Mouse (Mus musculus) kidney, postnatal 25 days (tissue): ENCODE data around the gene Med10.

ENCODE experiments used
- DNase-seq, 2 experiments: peaks; one replicate each; pipeline ENCODE4 v3.0.0; 2021; ENCODE audit warnings: mixed read lengths in 2 of 2

Gene Med10

DNA sequence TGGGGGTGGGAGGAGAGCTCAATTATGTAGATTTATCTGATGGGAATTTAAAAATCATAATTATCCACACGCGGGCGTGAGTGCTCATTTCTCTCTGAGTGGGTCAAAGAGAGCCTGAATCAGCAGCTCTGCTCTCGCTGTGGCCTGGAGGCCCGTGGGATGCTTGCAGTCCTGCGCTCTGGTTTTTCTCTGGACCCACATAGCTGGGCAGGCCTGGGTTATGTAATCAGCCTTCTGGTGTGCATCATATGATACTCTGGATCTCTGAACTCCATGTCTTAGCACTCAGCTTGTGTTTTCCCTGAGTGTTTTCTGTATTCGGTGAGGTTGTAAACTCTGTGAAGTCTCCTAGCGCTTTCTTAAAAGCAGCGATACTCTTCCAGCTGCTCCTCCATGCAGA is 30.4 kb downstream of the Med10 start:
- no peak for DNase-seq

DNA sequence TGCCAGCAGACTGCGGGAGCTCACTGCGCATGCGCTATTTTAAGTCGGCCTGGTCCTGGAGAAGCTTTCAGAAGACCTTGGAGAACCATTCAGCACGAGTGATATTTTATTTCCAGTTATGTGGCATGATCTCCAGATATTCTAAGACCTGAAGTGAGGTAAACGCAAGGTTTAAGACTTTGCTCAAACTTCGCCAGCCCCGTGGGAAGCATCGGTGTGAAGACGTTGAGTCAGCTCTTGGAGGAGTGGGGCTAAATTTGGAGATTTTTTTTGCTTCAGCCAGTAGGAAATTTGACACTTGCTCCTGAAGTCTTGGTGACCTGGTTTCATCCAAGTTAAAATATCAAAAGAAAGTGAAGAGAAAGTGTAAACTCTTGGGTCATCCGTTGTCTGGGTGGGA is 31.2 kb downstream of the Med10 start:
- DNase-seq, result no peak

DNA sequence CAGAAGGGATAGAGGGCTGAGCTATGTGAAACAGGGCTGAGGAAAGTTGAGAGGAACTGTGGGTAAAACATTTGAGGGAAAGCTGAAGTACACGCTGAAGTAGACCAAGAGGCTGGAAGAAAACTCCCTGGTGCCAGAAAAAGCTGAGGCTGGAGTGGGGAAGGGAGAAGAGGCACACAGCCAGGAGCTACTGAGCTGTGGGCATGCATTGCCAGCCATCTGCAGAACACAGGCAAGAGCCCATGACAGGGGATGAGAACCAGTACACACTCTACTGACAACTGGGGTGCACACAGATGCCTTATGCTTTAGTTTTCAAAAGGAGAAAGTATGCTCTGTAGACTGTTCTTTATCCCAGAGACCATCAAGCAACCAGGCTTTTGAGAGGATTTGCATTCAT is 43.4 kb downstream of the Med10 start:
- no peak for DNase-seq

DNA sequence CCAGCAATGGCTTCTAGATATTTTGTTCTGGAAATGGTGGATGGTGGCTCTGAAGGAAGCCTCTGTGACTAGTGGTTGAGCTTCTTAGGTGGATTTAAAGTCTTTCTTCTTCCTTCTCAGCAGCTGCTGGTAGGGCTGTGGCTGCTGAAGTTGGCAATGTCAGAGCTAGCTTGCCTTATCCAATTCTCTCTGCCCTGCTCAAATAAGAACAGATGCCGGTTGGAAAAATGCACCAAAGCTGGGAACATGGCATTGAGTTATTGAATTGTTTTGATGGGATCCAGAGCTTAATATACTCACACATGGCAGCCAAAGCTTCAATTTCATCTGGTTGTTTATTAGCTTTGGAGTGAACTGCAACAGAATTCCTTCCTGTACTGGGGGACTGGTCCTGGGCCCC is 47.4 kb downstream of the Med10 start:
- no peak for DNase-seq

DNA sequence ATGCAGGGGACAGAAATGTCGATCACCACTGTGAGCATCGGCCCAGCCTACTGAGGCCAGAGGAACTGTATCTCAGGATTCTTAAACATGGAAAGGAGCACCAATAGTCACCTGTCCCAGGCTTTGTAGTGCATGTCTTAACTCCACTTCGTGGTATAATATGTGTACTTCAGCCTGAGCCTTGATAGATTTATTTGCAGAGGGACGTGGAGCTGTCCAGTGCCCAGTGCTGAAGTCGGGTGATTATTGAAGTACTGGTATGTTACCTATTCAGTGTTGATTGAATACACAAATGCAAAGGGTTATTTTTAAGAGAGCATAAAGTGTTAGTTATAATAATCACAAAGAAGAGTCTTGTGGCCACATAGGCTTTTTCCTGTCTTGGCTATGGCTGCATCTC is 50.1 kb downstream of the Med10 start:
- peak in 1 of 2 experiments; percentile 38 for DNase-seq

DNA sequence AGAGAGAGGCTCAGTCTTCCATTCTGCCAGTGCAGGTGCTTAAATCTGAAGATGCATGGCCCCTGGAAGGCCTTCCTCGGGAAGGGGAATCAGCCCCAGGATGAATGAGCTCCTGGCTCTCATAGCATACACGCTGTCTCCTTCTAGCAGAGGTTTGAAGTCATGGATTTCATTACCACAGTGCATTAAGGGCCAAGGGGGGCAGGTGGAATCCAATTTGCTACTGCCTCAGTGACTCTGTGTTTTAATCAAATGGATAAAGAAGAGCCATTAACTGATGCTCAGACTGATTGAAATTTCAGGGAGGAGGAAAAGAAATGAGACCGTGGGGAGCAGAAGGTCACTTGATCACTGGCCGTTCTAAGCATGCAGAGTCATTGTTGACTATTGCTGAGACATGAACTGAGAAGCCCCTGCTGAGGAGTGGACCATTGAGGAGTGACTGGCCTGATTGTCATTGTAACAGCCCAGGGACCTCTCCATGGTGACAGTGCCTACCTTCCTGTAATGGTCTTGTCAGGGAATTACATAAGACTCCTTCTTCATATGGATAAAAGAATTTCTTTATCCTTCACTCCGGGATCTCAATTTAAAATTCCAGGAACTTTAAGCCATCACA is 51.3 kb downstream of the Med10 start:
- no peak for DNase-seq

DNA sequence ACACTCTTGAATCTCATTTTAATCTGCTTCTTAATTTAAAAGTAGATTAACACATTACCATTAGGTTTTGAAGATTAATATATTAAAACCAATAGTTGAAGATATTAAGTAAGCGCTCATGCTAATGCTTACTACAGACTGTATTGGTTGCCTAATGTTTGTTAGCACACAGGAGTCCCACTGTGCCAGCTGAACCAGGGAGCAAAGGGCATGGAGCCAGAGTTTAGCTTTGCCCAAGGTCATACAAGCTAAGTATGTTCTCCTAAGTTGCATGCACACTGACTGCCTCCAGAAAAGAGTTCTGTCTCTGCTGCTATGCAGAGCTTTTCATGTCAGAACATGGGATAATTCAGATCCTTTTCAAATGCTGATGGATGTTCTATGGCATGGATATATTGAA is 53.7 kb downstream of the Med10 start:
- DNase-seq, result no peak

DNA sequence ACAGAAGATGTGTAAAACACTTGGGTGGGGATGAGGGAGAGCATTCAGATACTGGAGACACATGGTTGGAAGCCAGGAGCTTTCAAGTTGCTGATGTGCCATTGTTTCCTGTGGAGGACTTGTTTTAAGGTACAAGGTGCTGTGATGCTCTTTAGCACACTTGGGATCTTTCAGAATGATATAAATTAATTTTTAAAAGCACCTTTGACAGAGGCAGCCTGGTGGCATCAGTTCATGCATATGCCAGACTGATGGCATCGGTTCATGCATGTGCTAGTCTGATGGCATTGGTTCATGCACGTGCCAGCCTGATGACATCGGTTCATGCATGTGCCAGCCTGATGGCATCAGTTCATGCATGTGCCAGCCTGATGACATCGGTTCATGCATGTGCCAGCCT is 60.1 kb downstream of the Med10 start:
- DNase-seq, result no peak

DNA sequence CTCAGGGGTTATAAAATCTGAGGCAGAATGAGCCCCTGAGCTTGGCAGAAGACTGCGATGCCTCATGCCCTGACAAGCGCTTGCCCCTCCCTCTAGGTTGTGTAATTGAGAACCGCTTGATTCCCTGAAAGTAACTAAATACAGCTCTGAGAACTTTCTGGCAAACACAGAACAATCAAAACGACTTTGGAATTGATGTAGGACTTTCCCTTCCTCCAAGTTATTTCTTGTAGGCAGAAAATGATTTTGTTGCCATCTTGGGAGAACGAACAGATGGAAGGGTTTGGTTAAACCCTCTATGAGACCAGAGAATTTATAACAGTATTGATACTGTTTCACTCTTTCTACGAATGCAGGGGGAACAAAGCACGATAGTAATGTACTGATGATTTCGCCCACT is 62.7 kb downstream of the Med10 start:
- no peak for DNase-seq
